In genomic region chr7:105632551-105632972, GRCm38 (mm10) we compare ENCODE assay signal across 8 mouse cellular contexts. TPM values are rescaled to one million over a fixed set of nuclear protein-coding genes. Genes with fewer than 3 reads are reported as not detected.
DNase-seq lines count a peak whose midpoint lies in the region; ATAC-seq lines count a peak whose summit lies in the region.

No protein-coding gene starts in this region.

- WGBS in forebrain, embryonic 13.5 days: 11% methylated on average over 4 of the region's 4 CpGs
- WGBS in limb, embryonic 13.5 days: 17% methylated on average over 4 of the region's 4 CpGs
- WGBS in stomach, embryonic 15.5 days: 28% methylated on average over 4 of the region's 4 CpGs

- H3K36me3 ChIP-seq in forebrain, embryonic 13.5 days (ENCODE audit: poor library complexity, severe bottlenecking): peaks cover 23% of the 10 kb centered on the region
- H3K36me3 ChIP-seq in limb, embryonic 13.5 days: peaks cover 25% of the 10 kb centered on the region
- peaks cover 16% of the 10 kb centered on the region; the same call in 1 of the 2 replicates for H3K36me3 ChIP-seq in stomach, embryonic 15.5 days

- no peaks in the 10 kb centered on the region for H3K27me3 ChIP-seq in forebrain, embryonic 13.5 days
- H3K27me3 ChIP-seq in limb, embryonic 13.5 days: no peaks in the 10 kb centered on the region
- no peaks in the 10 kb centered on the region for H3K27me3 ChIP-seq in stomach, embryonic 15.5 days (replicated peaks)

- H3K4me3 ChIP-seq in forebrain, embryonic 13.5 days: peak overlapping the region; percentile 85
- peak overlapping the region; percentile 84 for H3K4me3 ChIP-seq in limb, embryonic 13.5 days
- peak overlapping the region; percentile 73 for H3K4me3 ChIP-seq in stomach, embryonic 15.5 days (replicated peaks)

- DNase-seq in kidney, postnatal 10 days: peak; percentile 49
- DNase-seq in kidney, postnatal 25 days: no peak
- peak; percentile 95 for DNase-seq in brain, adult 2 months (ENCODE audit: low read depth, low spot score)
- DNase-seq in adrenal gland, postnatal 36 days: no peak

- peak overlapping the region; percentile 82 for H3K4me2 ChIP-seq in forebrain, embryonic 13.5 days
- H3K4me2 ChIP-seq in limb, embryonic 13.5 days (replicated peaks): peak overlapping the region; percentile 83
- H3K4me2 ChIP-seq in stomach, embryonic 15.5 days: peak overlapping the region; percentile 85

- no peak for ATAC-seq in forebrain, embryonic 13.5 days
- ATAC-seq in limb, embryonic 13.5 days (ENCODE audit: low FRiP score, low read depth): no peak
- no peak for ATAC-seq in stomach, embryonic 15.5 days (ENCODE audit: insufficient read depth, low FRiP score, low read depth)
- no peak for ATAC-seq in monocyte, adult 5-6 weeks (replicated peaks; ENCODE audit: insufficient number of reproducible peaks, low FRiP score, low TSS enrichment, poor library complexity, severe bottlenecking)

- H3K9me3 ChIP-seq in forebrain, embryonic 13.5 days (replicated peaks): no peaks in the 10 kb centered on the region
- H3K9me3 ChIP-seq in limb, embryonic 13.5 days: no peaks in the 10 kb centered on the region
- no peaks in the 10 kb centered on the region for H3K9me3 ChIP-seq in stomach, embryonic 15.5 days

- H3K9ac ChIP-seq in forebrain, embryonic 13.5 days: peak overlapping the region; percentile 87
- peak overlapping the region; percentile 88 for H3K9ac ChIP-seq in limb, embryonic 13.5 days
- no peak overlapping the region; the same call in 1 of the 2 replicates for H3K9ac ChIP-seq in stomach, embryonic 15.5 days

- peaks cover 47% of the 10 kb centered on the region for H3K4me1 ChIP-seq in forebrain, embryonic 13.5 days
- peaks cover 26% of the 10 kb centered on the region for H3K4me1 ChIP-seq in limb, embryonic 13.5 days
- H3K4me1 ChIP-seq in stomach, embryonic 15.5 days: peaks cover 9% of the 10 kb centered on the region; the same call in 1 of the 2 replicates

- peak overlapping the region; percentile 44 for H3K27ac ChIP-seq in forebrain, embryonic 13.5 days
- H3K27ac ChIP-seq in limb, embryonic 13.5 days: no peak overlapping the region
- no peak overlapping the region for H3K27ac ChIP-seq in stomach, embryonic 15.5 days

RNA-seq across cellular contexts. Expression of gene Trim3, which starts 0.8 kb away (rescaled TPM):
- 45.0 and 51.6 TPM in 2 replicates for polyA plus RNA-seq in forebrain, embryonic 13.5 days (2015; fragmentation: Nextera tagmentation; extraction: Ambion mirVana)
- 36.9 and 38.0 TPM in 2 replicates for polyA plus RNA-seq in limb, embryonic 13.5 days (2015; fragmentation: Nextera tagmentation; extraction: Ambion mirVana)
- polyA plus RNA-seq in stomach, embryonic 15.5 days (2015; fragmentation: Nextera tagmentation; extraction: Ambion mirVana): 27.8 and 29.8 TPM in 2 replicates
- total RNA-seq in monocyte, adult 5-6 weeks (2017): 4.9 to 26.3 TPM (median 23.4 TPM) in 3 replicates
- 10 to 100 TPM; 24.6 to 30.9 TPM for total RNA-seq in adrenal gland, postnatal 36 days (2021)

RNA-seq across cellular contexts. Expression of gene Timm10b, which starts 7.3 kb away (rescaled TPM):
- polyA plus RNA-seq in forebrain, embryonic 13.5 days (2015; fragmentation: Nextera tagmentation; extraction: Ambion mirVana): 154 and 163 TPM in 2 replicates
- polyA plus RNA-seq in limb, embryonic 13.5 days (2015; fragmentation: Nextera tagmentation; extraction: Ambion mirVana): 182 and 195 TPM in 2 replicates
- 189 and 199 TPM in 2 replicates for polyA plus RNA-seq in stomach, embryonic 15.5 days (2015; fragmentation: Nextera tagmentation; extraction: Ambion mirVana)
- 57.4 to 73.7 TPM (median 68.2 TPM) in 3 replicates for total RNA-seq in monocyte, adult 5-6 weeks (2017)
- total RNA-seq in adrenal gland, postnatal 36 days (2021): 100 to 1,000 TPM; 101 to 139 TPM

RNA-seq across cellular contexts. Expression of gene Arfip2, which starts 7.7 kb away (rescaled TPM):
- polyA plus RNA-seq in forebrain, embryonic 13.5 days (2015; fragmentation: Nextera tagmentation; extraction: Ambion mirVana): 76.1 and 76.4 TPM in 2 replicates
- polyA plus RNA-seq in limb, embryonic 13.5 days (2015; fragmentation: Nextera tagmentation; extraction: Ambion mirVana): 82.4 and 97.0 TPM in 2 replicates
- polyA plus RNA-seq in stomach, embryonic 15.5 days (2015; fragmentation: Nextera tagmentation; extraction: Ambion mirVana): 69.0 and 81.8 TPM in 2 replicates
- total RNA-seq in monocyte, adult 5-6 weeks (2017): 35.1 to 41.9 TPM (median 38.1 TPM) in 3 replicates
- total RNA-seq in adrenal gland, postnatal 36 days (2021): 10 to 100 TPM; 53.4 to 54.9 TPM

RNA-seq across cellular contexts. Expression of gene Gm45799, which starts 7.8 kb away (rescaled TPM):
- polyA plus RNA-seq in forebrain, embryonic 13.5 days (2015; fragmentation: Nextera tagmentation; extraction: Ambion mirVana): 7.7 and 17.8 TPM in 2 replicates
- 23.7 and 28.5 TPM in 2 replicates for polyA plus RNA-seq in limb, embryonic 13.5 days (2015; fragmentation: Nextera tagmentation; extraction: Ambion mirVana)
- 24.2 and 37.0 TPM in 2 replicates for polyA plus RNA-seq in stomach, embryonic 15.5 days (2015; fragmentation: Nextera tagmentation; extraction: Ambion mirVana)
- total RNA-seq in monocyte, adult 5-6 weeks (2017): 1.5 to 7.3 TPM (median 2.1 TPM) in 3 replicates
- total RNA-seq in adrenal gland, postnatal 36 days (2021): 1 to 10 TPM; 3.9 to 8.4 TPM

RNA-seq across cellular contexts. Expression of gene Dnhd1, which starts 18.1 kb away (rescaled TPM):
- polyA plus RNA-seq in forebrain, embryonic 13.5 days (2015; fragmentation: Nextera tagmentation; extraction: Ambion mirVana): 0.98 and 1.0 TPM in 2 replicates
- polyA plus RNA-seq in limb, embryonic 13.5 days (2015; fragmentation: Nextera tagmentation; extraction: Ambion mirVana): 1.7 and 1.9 TPM in 2 replicates
- polyA plus RNA-seq in stomach, embryonic 15.5 days (2015; fragmentation: Nextera tagmentation; extraction: Ambion mirVana): 0.71 and 0.95 TPM in 2 replicates
- 1.6 to 6.3 TPM (median 5.8 TPM) in 3 replicates for total RNA-seq in monocyte, adult 5-6 weeks (2017)
- total RNA-seq in adrenal gland, postnatal 36 days (2021): 1 to 10 TPM; 1.6 to 2.3 TPM

Comparison
In these comparisons a context has a peak if more than half of its experiments do, and no peak if none do; other contexts are left out.
1. DNase-seq: peak in kidney, postnatal 10 days (single experiment) and brain, adult 2 months (single experiment); none in kidney, postnatal 25 days (0 of 2) and adrenal gland, postnatal 36 days (0 of 2).
2. Peak in every context shown above with its lines, with median percentiles within 50 percentile points of each other: H3K4me2 ChIP-seq and H3K4me3 ChIP-seq.